Mouse (Mus musculus) myocyte (in vitro differentiated cells): Measurements from ENCODE around the gene Spice1. TPM values are rescaled to one million over a fixed set of nuclear protein-coding genes. Genes with fewer than 3 reads are reported as not detected.
A peak's percentile ranks its signal among the peaks of the same experiment; 100 is the strongest.

Experiments used
- H3K27me3 ChIP-seq: one replicate; pipeline ENCODE4 v1.6.1; 2011; ENCODE audit not compliant: control insufficient read depth, insufficient read depth, insufficient read length
- H3K36me3 ChIP-seq: one replicate; pipeline ENCODE4 v1.6.1; 2011; ENCODE audit not compliant: control insufficient read depth, insufficient read depth
- H3K4me2 ChIP-seq: one replicate; pipeline ENCODE4 v1.6.1; 2011; ENCODE audit warnings: low read depth, control low read depth
- H3K4me3 ChIP-seq: one replicate; pipeline ENCODE4 v1.5.1; 2011; ENCODE audit warnings: mild to moderate bottlenecking, control low read depth, moderate library complexity
- H3K79me2 ChIP-seq: one replicate; pipeline ENCODE4 v1.6.1; 2011; ENCODE audit not compliant: control insufficient read depth, insufficient read depth
- H3ac ChIP-seq: one replicate; pipeline ENCODE4 v1.6.1; 2011; ENCODE audit not compliant: control insufficient read depth, insufficient read length
- CEBPB ChIP-seq: IDR thresholded peaks from 2 replicates; pipeline ENCODE4 v1.6.1; 2011; ENCODE audit warnings: mild to moderate bottlenecking, moderate library complexity; ENCODE audit not compliant: poor library complexity, insufficient read depth, severe bottlenecking
- E2F4 ChIP-seq: IDR thresholded peaks from one replicate; pipeline ENCODE4 v1.6.1; 2011; ENCODE audit warnings: mild to moderate bottlenecking, control low read depth, moderate library complexity; ENCODE audit not compliant: insufficient read depth
- MAX ChIP-seq: IDR thresholded peaks from one replicate; pipeline ENCODE4 v1.6.1; 2011; ENCODE audit warnings: low read depth, mild to moderate bottlenecking, control low read depth
- MYOD1 ChIP-seq, 3 experiments: IDR thresholded peaks; one replicate each; pipeline ENCODE4 v1.6.1; 2011; ENCODE audit warnings: control low read depth in 2 of 3, low read depth in 2 of 3, mild to moderate bottlenecking in 2 of 3, moderate library complexity in 1 of 3; ENCODE audit not compliant: insufficient read length in 2 of 3, control insufficient read depth in 1 of 3
- MYOG ChIP-seq, 3 experiments: IDR thresholded peaks; one replicate each; pipeline ENCODE4 v1.6.1; 2011; ENCODE audit warnings: control low read depth in 2 of 3, low read depth in 2 of 3, mild to moderate bottlenecking in 2 of 3; ENCODE audit not compliant: insufficient read length in 2 of 3, control insufficient read depth in 1 of 3, insufficient read depth in 1 of 3
- POLR2A ChIP-seq: IDR thresholded peaks from one replicate; pipeline ENCODE4 v1.6.1; 2011; ENCODE audit warnings: low read depth, mild to moderate bottlenecking, control low read depth, moderate library complexity; ENCODE audit not compliant: insufficient read length
- POLR2AphosphoS2 ChIP-seq: IDR thresholded peaks from one replicate; pipeline ENCODE4 v1.6.1; 2011; ENCODE audit warnings: low read depth, control low read depth; ENCODE audit not compliant: insufficient read length
- REST ChIP-seq: IDR thresholded peaks from one replicate; pipeline ENCODE4 v1.6.1; 2011; ENCODE audit warnings: mild to moderate bottlenecking, control low read depth, moderate library complexity; ENCODE audit not compliant: insufficient read depth, insufficient read length
- SRF ChIP-seq: IDR thresholded peaks from one replicate; pipeline ENCODE4 v1.6.1; 2011; ENCODE audit warnings: low read depth; ENCODE audit not compliant: control insufficient read depth, insufficient read length
- TCF12 ChIP-seq: IDR thresholded peaks from one replicate; pipeline ENCODE4 v1.6.1; 2011; ENCODE audit warnings: mild to moderate bottlenecking, control low read depth; ENCODE audit not compliant: poor library complexity, insufficient read depth, severe bottlenecking
- TCF3 ChIP-seq: IDR thresholded peaks from one replicate; pipeline ENCODE4 v1.6.1; 2011; ENCODE audit warnings: low read depth, control low read depth; ENCODE audit not compliant: insufficient read length
- USF1 ChIP-seq: IDR thresholded peaks from one replicate; pipeline ENCODE4 v1.6.1; 2011; ENCODE audit warnings: low read depth, mild to moderate bottlenecking, control low read depth, moderate library complexity
- polyA plus RNA-seq: library from polyadenylated mRNA; unstranded; fragments of >200 nt; fragmentation: generic; extraction: Trizol; gene quantifications from one replicate; pipeline ENCODE4 v1.2.1, GENCODE M21; 2012; ENCODE audit warnings: missing spikeins

The Spice1 gene
- 4.1 TPM for polyA plus RNA-seq

DNA sequence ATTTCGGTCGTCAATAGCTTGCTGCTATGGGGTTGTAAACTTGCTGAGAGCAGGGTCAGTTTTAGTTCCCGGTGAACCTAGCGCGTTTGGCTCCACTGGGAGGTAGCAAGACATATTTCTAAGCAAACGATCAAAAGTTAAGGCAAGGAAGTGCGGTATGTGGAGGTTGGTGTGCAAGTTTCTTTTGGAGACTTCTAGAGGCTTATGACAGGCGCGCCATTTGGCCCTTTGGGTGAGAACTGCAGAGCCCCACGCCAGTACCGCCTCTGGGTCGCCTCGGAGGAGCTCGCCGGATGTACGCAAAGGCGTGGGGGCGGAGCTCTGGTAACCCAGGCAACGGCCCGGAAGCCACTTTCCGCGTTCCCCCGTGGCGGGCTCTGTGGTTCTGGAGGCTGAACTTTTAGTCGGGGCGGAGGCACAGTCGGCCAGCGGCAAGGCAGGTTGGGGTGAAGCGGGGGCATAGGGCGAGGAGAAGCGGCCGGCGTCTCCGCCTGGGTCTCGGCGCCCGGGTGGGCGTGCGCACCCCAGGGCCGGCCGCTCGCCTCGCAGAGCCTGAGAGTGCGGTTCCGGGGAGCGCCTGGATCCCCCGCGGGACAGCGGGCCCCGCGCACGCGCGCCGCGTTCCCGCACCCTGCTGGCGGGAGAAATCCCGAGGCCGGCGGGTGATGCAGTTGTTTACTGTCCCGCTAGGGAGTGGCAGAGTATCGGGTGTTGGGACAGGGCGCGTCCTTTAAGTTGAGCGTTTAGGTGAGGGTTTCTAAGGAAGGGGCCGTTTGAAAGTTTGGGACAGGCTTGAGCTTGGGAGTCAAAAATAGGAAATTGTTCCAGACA, at the start of gene Spice1:
Gene Spice1, plus strand, starts transcription at position 51 of the 831 bp plus-strand sequence.
- peaks cover 7% of the 10 kb centered on the region for H3K79me2 ChIP-seq
- TF ChIP-seq POLR2A (peak; percentile 69), E2F4 (peak; percentile 69), MYOD1 (IDR thresholded peaks at IDR 0.05; ENCODE audit: control insufficient read depth in 1 of 3, insufficient read length in 2 of 3, low read depth in 2 of 3) (no peak), MYOG (IDR thresholded peaks at IDR 0.05; ENCODE audit: control insufficient read depth in 1 of 3, insufficient read depth in 1 of 3, insufficient read length in 2 of 3, low read depth in 2 of 3) (peak in 1 of 3 experiments; percentile 17), POLR2AphosphoS2 (peak; percentile 59)

DNA sequence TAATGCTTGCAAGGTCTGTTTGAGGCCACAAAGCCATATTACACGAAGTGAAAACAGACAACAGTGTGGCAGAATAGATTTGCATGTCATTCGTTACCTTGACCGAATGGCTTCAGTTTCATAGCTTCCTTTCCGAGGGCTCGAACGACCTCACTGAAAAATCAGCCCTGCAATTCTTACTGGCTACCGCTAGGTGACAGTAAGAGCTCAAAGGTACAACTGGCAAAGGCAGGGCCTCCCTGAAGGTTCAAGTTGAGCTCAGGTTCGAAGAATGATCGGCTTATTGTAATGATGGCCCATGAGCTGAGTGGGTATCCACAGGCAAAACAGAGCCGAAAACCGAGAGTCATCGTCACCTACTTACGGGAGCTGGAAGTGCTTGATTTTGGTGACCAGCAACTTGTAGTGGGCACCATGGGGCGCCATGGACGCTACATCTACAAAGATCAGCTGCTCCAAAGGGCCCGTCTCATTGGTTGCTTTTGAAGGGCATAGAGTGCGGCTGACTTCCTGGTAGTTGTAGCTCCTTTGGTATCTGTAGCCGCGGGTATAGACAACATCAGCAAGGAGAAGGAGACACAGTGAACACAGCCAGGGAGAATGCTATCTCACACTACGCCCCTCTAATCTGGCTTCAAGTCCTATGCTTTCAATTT, 47.4 kb upstream of the Spice1 start:
- Histone ChIP-seq H3ac (no peak overlapping the region), H3K27me3 (no peaks in the 10 kb centered on the region), H3K79me2 (no peaks in the 10 kb centered on the region), H3K4me3 (no peak overlapping the region), H3K4me2 (no peak overlapping the region), H3K36me3 (no peaks in the 10 kb centered on the region)
- no peak for TF ChIP-seq POLR2AphosphoS2
- no peak for TF ChIP-seq TCF12
- TF ChIP-seq TCF3 = no peak
- TF ChIP-seq MYOD1 (IDR thresholded peaks at IDR 0.05; ENCODE audit: control insufficient read depth in 1 of 3, insufficient read length in 2 of 3, low read depth in 2 of 3) = no peak
- no peak for TF ChIP-seq MAX
- no peak for TF ChIP-seq E2F4
- TF ChIP-seq CEBPB = no peak
- TF ChIP-seq REST = no peak
- TF ChIP-seq USF1 = no peak
- no peak for TF ChIP-seq SRF
- TF ChIP-seq MYOG (IDR thresholded peaks at IDR 0.05; ENCODE audit: control insufficient read depth in 1 of 3, insufficient read depth in 1 of 3, insufficient read length in 2 of 3, low read depth in 2 of 3) = no peak
- TF ChIP-seq POLR2A = no peak

More for the DNA sequence above, at the start of gene Spice1:
- Histone ChIP-seq H3ac (no peak within 1 kb of the TSS), H3K36me3 (no peaks in the 10 kb centered on the region), H3K4me2 (peak within 1 kb of the TSS; percentile 96), H3K4me3 (peak within 1 kb of the TSS; percentile 51), H3K27me3 (no peaks in the 10 kb centered on the region)

DNA sequence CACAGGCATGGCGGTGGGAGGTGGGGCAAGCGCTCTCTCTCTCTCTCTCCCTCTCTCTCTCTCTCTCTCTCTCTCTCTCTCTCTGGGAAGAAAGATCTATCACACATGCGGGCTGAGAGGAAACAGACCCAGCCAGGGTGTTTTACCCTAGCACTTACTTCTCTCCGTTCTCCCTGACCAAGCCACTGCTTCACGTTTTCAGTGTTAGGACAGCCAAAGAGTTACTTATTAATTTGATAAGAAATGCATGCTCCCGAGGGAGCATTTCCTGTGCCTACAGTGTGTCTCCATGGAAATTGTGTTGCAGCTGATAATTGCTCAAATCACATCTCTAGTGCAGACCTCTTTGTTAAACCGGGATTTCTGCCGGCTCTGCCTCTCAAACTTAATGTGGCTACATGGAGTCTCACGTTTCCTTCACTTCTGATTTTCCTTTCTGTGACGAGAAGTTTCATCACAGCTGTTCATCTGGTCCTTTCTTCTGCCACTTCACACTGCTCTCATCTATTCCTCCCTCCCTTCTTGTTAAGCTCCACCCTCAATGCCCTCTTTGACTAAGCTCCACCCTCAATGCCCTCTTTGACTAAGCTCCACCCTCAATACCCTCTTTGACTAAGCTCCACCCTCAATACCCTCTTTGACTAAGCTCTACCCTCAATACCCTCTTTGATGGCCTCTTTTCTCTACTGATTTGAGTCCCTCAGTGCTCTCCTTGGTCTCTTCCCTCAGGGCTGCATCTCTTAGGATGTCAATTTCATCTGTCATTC, 44.6 kb upstream of the Spice1 start:
- no peak overlapping the region for H3ac ChIP-seq
- H3K4me3 ChIP-seq = no peak overlapping the region
- no peaks in the 10 kb centered on the region for H3K36me3 ChIP-seq
- H3K4me2 ChIP-seq = peak overlapping the region; percentile 16
- H3K27me3 ChIP-seq = no peaks in the 10 kb centered on the region
- no peaks in the 10 kb centered on the region for H3K79me2 ChIP-seq
- TF ChIP-seq MYOG (IDR thresholded peaks at IDR 0.05; ENCODE audit: control insufficient read depth in 1 of 3, insufficient read depth in 1 of 3, insufficient read length in 2 of 3, low read depth in 2 of 3) (no peak), CEBPB (no peak), TCF12 (no peak), MAX (no peak), REST (no peak), SRF (no peak), TCF3 (no peak), USF1 (no peak), E2F4 (no peak)

DNA sequence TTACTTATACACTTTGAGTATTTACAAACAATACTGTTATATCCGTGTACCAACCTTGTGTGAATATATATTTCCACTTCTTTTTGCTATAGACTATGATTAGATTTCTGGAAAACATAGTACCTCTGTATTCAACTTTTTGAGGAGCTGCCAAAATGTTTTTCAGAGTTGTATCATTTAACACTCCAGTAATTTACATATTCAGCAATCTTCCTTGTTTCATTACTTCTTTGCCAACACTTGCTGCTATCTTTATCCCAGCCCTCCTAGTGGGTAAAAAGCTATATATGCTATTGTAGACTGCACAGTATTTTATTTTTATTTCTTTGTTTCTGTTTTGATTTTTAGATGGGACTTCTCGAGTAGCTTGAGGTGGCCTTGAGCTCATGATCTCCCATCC, 43.1 kb upstream of the Spice1 start:
- no peaks in the 10 kb centered on the region for H3K36me3 ChIP-seq
- no peak overlapping the region for H3K4me3 ChIP-seq
- no peaks in the 10 kb centered on the region for H3K27me3 ChIP-seq
- no peak overlapping the region for H3K4me2 ChIP-seq
- TF ChIP-seq USF1 (no peak), TCF12 (no peak), MYOG (IDR thresholded peaks at IDR 0.05; ENCODE audit: control insufficient read depth in 1 of 3, insufficient read depth in 1 of 3, insufficient read length in 2 of 3, low read depth in 2 of 3) (no peak), TCF3 (no peak), CEBPB (no peak), MYOD1 (IDR thresholded peaks at IDR 0.05; ENCODE audit: control insufficient read depth in 1 of 3, insufficient read length in 2 of 3, low read depth in 2 of 3) (no peak), POLR2AphosphoS2 (no peak), E2F4 (no peak), REST (no peak), MAX (no peak), POLR2A (no peak), SRF (no peak)
- H3K79me2 ChIP-seq = no peaks in the 10 kb centered on the region
- no peak overlapping the region for H3ac ChIP-seq
